ENCODE assay signal across 20 mouse cellular contexts in genomic region chr3:57497791-57498190, GRCm38 (mm10).
DNase-seq lines count a peak whose midpoint lies in the region; ATAC-seq and TF ChIP-seq lines count a peak whose summit lies in the region.
"Had no signal": no experiment of that assay in that cellular context is flagged by ENCODE, and none has a peak within 500 bp of the region (broad histone marks: within the 10 kb centered on the region; RNA-seq: fewer than 3 reads in every experiment).

No protein-coding gene starts in this region.

- peaks cover 10% of the 10 kb centered on the region for H3K4me1 ChIP-seq in kidney, adult 2 months (ENCODE audit: control insufficient read depth, insufficient read depth, low read length)
- no peaks in the 10 kb centered on the region for H3K4me1 ChIP-seq in midbrain, embryonic 16.5 days (ENCODE audit: control insufficient read depth, insufficient read depth, low read length)
- H3K4me1 ChIP-seq: forebrain, embryonic 12.5 days; hindbrain, embryonic 12.5 days had no signal

- no peaks in the 10 kb centered on the region for H3K9me3 ChIP-seq in midbrain, embryonic 16.5 days (replicated peaks; ENCODE audit: control insufficient read depth, low read length, poor library complexity, severe bottlenecking)
- H3K9me3 ChIP-seq: embryonic facial prominence, embryonic 12.5 days; forebrain, embryonic 12.5 days; heart, embryonic 13.5 days; hindbrain, embryonic 12.5 days had no signal

- TF ChIP-seq CTCF in kidney, adult 2 months (conservative IDR thresholded peaks at IDR 0.05; ENCODE audit: insufficient read depth, insufficient read length, low read depth, low read length), result no peak

- H3K9ac ChIP-seq in midbrain, embryonic 16.5 days (ENCODE audit: low read depth, low read length), result no peak overlapping the region
- H3K9ac ChIP-seq: embryonic facial prominence, embryonic 12.5 days; forebrain, embryonic 12.5 days; forebrain, postnatal 0 days; heart, embryonic 13.5 days; hindbrain, embryonic 12.5 days had no signal

- WGBS in kidney, adult 2 months, result 74% methylated on average over 1 of the region's 1 CpGs
- 85% methylated on average over 1 of the region's 1 CpGs for WGBS in midbrain, embryonic 16.5 days

- TF ChIP-seq POLR2A in kidney, adult 2 months (IDR thresholded peaks at IDR 0.05; ENCODE audit: low read depth, low read length), result no peak

- 0 out of 2 replicates have a peak overlapping the region, but pooled peaks have one; percentile 22 for H3K27ac ChIP-seq in kidney, adult 2 months (ENCODE audit: insufficient read depth, low read depth, low read length)
- no peak overlapping the region for H3K27ac ChIP-seq in midbrain, embryonic 16.5 days (ENCODE audit: low read length)
- H3K27ac ChIP-seq: embryonic facial prominence, embryonic 12.5 days; forebrain, embryonic 12.5 days; heart, embryonic 13.5 days; hindbrain, embryonic 12.5 days; hindbrain, postnatal 0 days had no signal

- no peak overlapping the region for H3K4me2 ChIP-seq in midbrain, embryonic 16.5 days (ENCODE audit: low read length)
- H3K4me2 ChIP-seq: embryonic facial prominence, embryonic 12.5 days; forebrain, embryonic 12.5 days; heart, embryonic 13.5 days; hindbrain, embryonic 12.5 days had no signal

- no peak overlapping the region for H3K4me3 ChIP-seq in kidney, adult 2 months (ENCODE audit: insufficient read depth, low read depth, low read length)
- H3K4me3 ChIP-seq in midbrain, embryonic 16.5 days (ENCODE audit: low read depth, low read length), result no peak overlapping the region
- H3K4me3 ChIP-seq: embryonic facial prominence, embryonic 12.5 days; forebrain, embryonic 12.5 days; heart, embryonic 13.5 days; hindbrain, embryonic 12.5 days had no signal

- no peaks in the 10 kb centered on the region for H3K27me3 ChIP-seq in kidney, adult 2 months (replicated peaks; ENCODE audit: control insufficient read depth, insufficient read depth, low read length)
- H3K27me3 ChIP-seq in midbrain, embryonic 16.5 days (ENCODE audit: control insufficient read depth, insufficient read depth, low read depth, low read length), result no peaks in the 10 kb centered on the region
- H3K27me3 ChIP-seq: embryonic facial prominence, embryonic 12.5 days; forebrain, embryonic 12.5 days; heart, embryonic 13.5 days; hindbrain, embryonic 12.5 days had no signal

- ATAC-seq in midbrain, embryonic 16.5 days, result no peak
- ATAC-seq: forebrain, postnatal 0 days; hindbrain, postnatal 0 days had no signal

- no peak for DNase-seq in kidney, adult 2 months
- DNase-seq in kidney, postnatal 4 days, result no peak
- DNase-seq in 416B (ENCODE audit: low read depth) (peak; percentile 26), adipocyte (ENCODE audit: low spot score) (peak; percentile 42)
- no peak for DNase-seq in right cerebral cortex, postnatal 10 days (ENCODE audit: low spot score in 2 of 2)
- DNase-seq in right cerebral cortex, adult 18-20 months, result no peak
- DNase-seq: adrenal gland, postnatal 10 days; cerebellum, adult 11-12 months; cerebellum, adult 9-10 months; cerebellum, postnatal 25 days; forebrain, postnatal 0 days; gastrocnemius, postnatal 36 days; heart, postnatal 36 days; kidney, adult 11 months had no signal

- H3K36me3 ChIP-seq in kidney, adult 2 months (ENCODE audit: control insufficient read depth, insufficient read depth, low read length), result no peaks in the 10 kb centered on the region; the same call in 1 of the 2 replicates
- H3K36me3 ChIP-seq in midbrain, embryonic 16.5 days (ENCODE audit: control insufficient read depth, insufficient read depth, low read length), result no peaks in the 10 kb centered on the region
- H3K36me3 ChIP-seq: forebrain, embryonic 12.5 days; hindbrain, embryonic 12.5 days had no signal

Comparison
In these comparisons a context has a peak if more than half of its experiments do, and no peak if none do; other contexts are left out.
1. DNase-seq: peak in 416B (single experiment) and adipocyte (single experiment); none in kidney, adult 2 months (single experiment), kidney, postnatal 4 days (0 of 2), right cerebral cortex, postnatal 10 days (0 of 2) and right cerebral cortex, adult 18-20 months (single experiment).